Mouse (Mus musculus) urinary bladder, postnatal 25 days (tissue): ENCODE data around the gene Dntt.

Source experiments
- DNase-seq: peaks from one replicate; pipeline ENCODE4 v3.0.0; 2022; ENCODE audit warnings: low spot score

The Dntt gene

GRCm38 (mm10) chr19:41071500-41071899 is 42.4 kb downstream of the Dntt start:
- peak; percentile 89 for DNase-seq

GRCm38 (mm10) chr19:41073746-41074455 is 44.8 kb downstream of the Dntt start:
- DNase-seq = no peak

DNA sequence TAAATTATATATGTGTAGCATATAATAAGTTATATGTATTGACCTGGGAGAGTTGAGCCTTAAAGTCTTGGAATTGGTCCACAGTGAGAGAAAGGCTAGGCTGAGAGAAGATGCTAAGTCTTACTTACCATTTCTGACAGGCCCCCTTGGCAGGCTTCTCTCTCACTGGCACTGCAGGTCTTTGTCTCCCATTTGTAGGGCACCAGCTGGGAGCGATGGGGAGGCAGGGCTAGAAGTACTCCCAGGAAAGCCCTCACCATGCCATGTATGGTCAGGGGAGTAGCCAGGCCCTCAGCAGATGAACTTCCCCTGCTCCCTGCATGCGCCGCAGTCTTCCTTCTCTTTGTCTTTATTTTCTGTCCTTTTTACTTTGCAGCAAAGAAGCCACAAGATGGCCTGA is 47.8 kb downstream of the Dntt start, which contains the start of gene Opalin:
TSS of gene Opalin (minus strand) at position 208 of the 400 bp plus-strand sequence.
- no peak for DNase-seq

GRCm38 (mm10) chr19:41081589-41081988 is 52.5 kb downstream of the Dntt start:
- DNase-seq = no peak

GRCm38 (mm10) chr19:41083646-41084045 is 54.6 kb downstream of the Dntt start:
- DNase-seq = no peak

DNA sequence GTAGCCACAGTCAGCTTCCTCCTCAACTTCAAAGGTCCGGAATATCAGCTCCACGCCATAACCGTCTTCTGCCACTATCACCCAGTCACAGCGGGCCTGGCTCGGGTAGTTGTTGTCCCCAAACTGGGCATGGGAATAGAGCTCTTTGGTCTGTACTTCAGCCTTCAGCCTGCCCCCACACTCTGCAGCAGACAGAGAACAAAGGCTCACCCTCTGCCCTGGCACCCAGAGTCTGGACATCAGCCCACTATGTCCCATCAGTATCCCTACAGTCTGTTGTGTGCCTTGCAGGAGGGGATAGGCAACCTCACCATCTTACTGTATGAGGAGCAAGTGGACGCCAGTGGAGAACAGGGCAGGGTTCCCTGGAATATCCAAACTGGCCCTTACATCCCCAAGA is 57.2 kb downstream of the Dntt start:
- no peak for DNase-seq

- peak; percentile 63 for DNase-seq
Measured at GRCm38 (mm10) chr19:41086700-41087099, 57.6 kb downstream of the Dntt start.

DNA sequence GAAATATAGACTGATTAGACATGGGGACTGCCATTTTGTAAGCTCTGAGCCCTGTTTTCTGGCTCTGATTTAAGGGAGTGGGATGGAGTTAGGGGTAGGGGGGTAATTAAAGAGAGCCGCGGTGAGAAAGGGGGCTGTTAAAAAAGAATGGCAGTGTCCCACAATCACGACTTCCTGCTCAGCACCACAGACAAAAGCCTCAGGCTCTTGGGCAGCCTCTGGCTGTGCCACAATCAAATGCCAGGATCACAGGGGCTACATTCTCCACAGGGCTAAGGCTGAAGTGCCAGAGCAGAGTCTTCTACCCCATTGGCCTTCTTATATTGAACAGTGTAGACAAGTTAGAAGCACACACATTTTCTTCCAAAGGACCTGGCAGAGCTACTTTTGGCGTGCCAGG is 58.8 kb downstream of the Dntt start:
- no peak for DNase-seq

DNA sequence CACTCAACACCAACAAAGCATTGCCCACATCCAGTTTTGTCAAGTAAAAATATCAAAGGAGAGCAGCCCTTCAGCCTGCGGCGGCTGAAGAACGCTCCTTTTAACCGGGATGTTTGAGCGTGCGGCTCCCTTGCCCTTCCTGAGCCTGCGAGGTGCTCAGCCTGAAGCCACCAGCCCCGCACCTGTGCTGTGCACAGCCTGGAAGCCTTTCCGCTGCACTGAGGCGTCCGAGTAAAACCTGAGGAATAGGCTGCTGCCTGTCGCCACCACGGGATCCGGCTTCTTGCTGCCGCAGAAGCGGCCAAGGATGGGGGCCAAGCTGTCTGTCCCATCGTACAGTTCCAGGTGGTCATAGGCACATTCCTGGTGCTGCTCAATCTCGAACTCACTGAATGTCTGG is 59.4 kb downstream of the Dntt start:
- no peak for DNase-seq

DNA sequence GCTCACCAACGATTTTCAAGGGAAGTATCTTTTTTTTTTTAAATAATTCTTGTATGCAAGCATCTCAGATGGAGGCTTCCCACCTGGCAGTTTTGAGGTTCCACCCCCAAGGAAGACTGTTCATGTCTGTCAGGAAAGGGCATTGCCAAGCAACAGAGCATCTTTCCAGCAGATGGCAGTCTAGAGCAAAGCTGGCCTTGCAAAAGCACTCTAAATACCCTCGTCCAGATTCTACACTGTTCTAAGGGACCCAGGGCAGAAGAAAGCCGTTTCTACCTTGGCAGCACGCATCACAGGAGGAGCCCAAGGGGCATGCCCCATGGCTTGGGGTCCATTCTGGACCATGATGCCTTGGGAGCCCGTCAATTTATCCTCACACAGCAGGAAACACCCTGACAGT is 60.8 kb downstream of the Dntt start:
- peak; percentile 46 for DNase-seq

GRCm38 (mm10) chr19:41091901-41092300 is 62.8 kb downstream of the Dntt start:
- no peak for DNase-seq

DNA sequence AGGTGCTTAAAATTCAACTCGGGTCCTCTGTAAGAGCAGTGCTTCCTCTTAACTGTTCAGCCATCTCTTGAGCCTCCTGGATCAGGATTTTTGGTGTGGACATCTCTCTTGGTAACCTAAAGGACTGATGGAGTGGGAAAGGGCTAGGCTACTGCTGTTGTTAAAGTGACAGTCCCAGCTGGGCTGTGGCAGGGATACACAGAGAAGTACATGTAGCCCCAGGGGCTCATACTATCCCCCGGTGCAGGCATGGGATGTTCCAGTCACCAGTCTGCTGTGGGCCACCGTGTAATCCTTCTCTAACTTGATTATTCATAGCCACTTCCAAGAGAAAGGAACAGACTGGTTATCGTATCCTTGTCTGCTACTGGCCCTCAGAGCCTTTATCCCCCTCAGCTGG is 68.0 kb downstream of the Dntt start:
- no peak for DNase-seq

- no peak for DNase-seq
Measured at GRCm38 (mm10) chr19:41100863-41101262, 71.8 kb downstream of the Dntt start.

- DNase-seq = no peak
Measured at GRCm38 (mm10) chr19:41101390-41101789, 72.3 kb downstream of the Dntt start.

DNA sequence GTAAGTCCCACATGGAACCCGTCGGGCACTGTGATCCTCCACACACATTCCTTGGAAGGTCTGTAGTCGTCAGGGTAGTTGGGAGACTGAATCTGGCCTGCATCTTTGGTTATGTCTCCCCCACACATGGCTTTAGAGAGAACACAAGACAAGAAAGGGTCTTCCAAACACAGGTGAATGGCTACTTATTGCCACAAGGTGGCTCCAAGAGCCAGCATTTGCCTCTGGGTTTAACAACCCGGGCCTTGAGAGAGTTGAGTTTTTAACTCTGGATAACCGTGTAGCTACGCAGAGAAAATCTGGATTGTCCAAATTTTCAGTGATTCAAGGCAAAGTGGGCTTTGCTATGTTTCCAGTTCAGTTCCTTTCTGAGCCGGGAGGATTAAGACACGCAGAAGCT is 75.8 kb downstream of the Dntt start:
- DNase-seq = no peak

DNA sequence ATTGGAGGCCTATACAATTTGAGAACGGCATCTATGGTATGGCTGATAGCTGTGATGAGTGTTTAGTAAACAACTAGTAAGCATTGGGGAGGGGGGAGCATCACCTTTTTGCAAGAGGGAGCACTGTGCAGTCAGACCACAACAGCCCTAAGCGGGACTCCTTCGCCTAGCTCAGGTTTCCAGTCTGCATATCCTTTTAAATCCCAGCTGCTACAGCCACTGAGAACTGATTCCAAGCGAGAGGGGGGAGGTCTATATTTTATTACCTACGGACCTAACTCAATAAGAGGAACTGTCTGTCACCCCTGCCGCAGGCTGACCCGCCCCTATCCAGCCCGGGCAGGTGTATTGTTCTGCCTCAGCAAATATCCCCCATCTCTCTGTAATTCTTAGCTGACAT is 78.5 kb downstream of the Dntt start:
- DNase-seq = no peak

- no peak for DNase-seq
Measured at GRCm38 (mm10) chr19:41108666-41109065, 79.6 kb downstream of the Dntt start.
